Mouse (Mus musculus) lung, adult 2 months (tissue): Measurements from ENCODE around the gene Dao. TPM values are rescaled to one million over a fixed set of nuclear protein-coding genes. Genes with fewer than 3 reads are reported as not detected.

Experiments
- DNase-seq: peaks from one replicate; pipeline ENCODE4 v3.0.0; 2022
- H3K4me1 ChIP-seq: fragments of 200-500 bp; 2 replicates; pipeline ENCODE4 v1.6.1; 2011; ENCODE audit warnings: low read length; ENCODE audit not compliant: control insufficient read depth, insufficient read depth
- H3K4me3 ChIP-seq: fragments of 200-500 bp; replicated peaks from 2 replicates; pipeline ENCODE3; 2011; ENCODE audit warnings: low read depth, mild to moderate bottlenecking, control low read depth, low read length; ENCODE audit errors: extremely low read depth
- CTCF ChIP-seq: fragments of 200-500 bp; IDR thresholded peaks from 2 replicates; pipeline ENCODE4 v1.5.1; 2011; ENCODE audit warnings: mild to moderate bottlenecking, low read length, control low read depth; ENCODE audit not compliant: insufficient read depth
- POLR2A ChIP-seq: fragments of 200-500 bp; IDR thresholded peaks from 2 replicates; pipeline ENCODE4 v1.6.1; 2011; ENCODE audit warnings: low read depth, mild to moderate bottlenecking, control low read depth, low read length, borderline replicate concordance; ENCODE audit errors: extremely low read depth
- WGBS: fragments of 180-500 bp; shearing (Covaris S2); methylation state at CpG from one replicate; pipeline ENCODE4 v1.1.7; 2018; 5-methylcytosine and 5-hydroxymethylcytosine counted together
- polyA plus RNA-seq: library from polyadenylated mRNA; depleted of rRNA; stranded (reverse); fragments of >200 nt; gene quantifications from 2 replicates; pipeline ENCODE4 v1.2.3, GENCODE M21; 2012; rRNA removed

The Dao gene
- polyA plus RNA-seq: 0.05 and 0.17 TPM in 2 replicates

GRCm38 (mm10) chr5:114003542-114003941 is at the start of gene Dao:
Gene Dao (plus strand): TSS chr5:114003703.
- 74% methylated on average over 3 of the region's 5 CpGs for WGBS
- Histone ChIP-seq H3K4me3 (no peak within 1 kb of the TSS), H3K4me1 (peaks cover 2% of the 10 kb centered on the region; the same call in 1 of the 2 replicates)
- TF ChIP-seq POLR2A: no peak
- TF ChIP-seq CTCF: no peak
- DNase-seq: no peak

GRCm38 (mm10) chr5:113954421-113954820 is 49.1 kb upstream of the Dao start:
- 7% methylated on average over 7 of the region's 7 CpGs for WGBS
- TF ChIP-seq POLR2A (no peak), CTCF (peak; percentile 87)
- Histone ChIP-seq H3K4me3 (no peak overlapping the region), H3K4me1 (peaks cover 26% of the 10 kb centered on the region)
- DNase-seq: peak; percentile 79

- TF ChIP-seq POLR2A: no peak
- no peak for TF ChIP-seq CTCF
- no peak for DNase-seq
- WGBS: 72% methylated on average over 5 of the region's 5 CpGs
- Histone ChIP-seq H3K4me1 (peaks cover 22% of the 10 kb centered on the region), H3K4me3 (no peak overlapping the region)
These were observed 48.2 kb upstream of the Dao start for GRCm38 (mm10) chr5:113955281-113955680.

- no peak overlapping the region for H3K4me3 ChIP-seq
- TF ChIP-seq POLR2A (no peak), CTCF (no peak)
- 82% methylated on average over 8 of the region's 8 CpGs for WGBS
- H3K4me1 ChIP-seq: peaks cover 18% of the 10 kb centered on the region
- DNase-seq: no peak
These were observed 47.8 kb upstream of the Dao start for GRCm38 (mm10) chr5:113955691-113956090.

GRCm38 (mm10) chr5:113956510-113956909 is 47.0 kb upstream of the Dao start:
- TF ChIP-seq CTCF: peak; percentile 91
- TF ChIP-seq POLR2A: no peak
- WGBS: 5% methylated on average over 4 of the region's 4 CpGs
- Histone ChIP-seq H3K4me1 (peaks cover 12% of the 10 kb centered on the region), H3K4me3 (no peak overlapping the region)
- DNase-seq: peak; percentile 91

GRCm38 (mm10) chr5:113959039-113959438 is 44.5 kb upstream of the Dao start:
- Histone ChIP-seq H3K4me1 (peaks cover 3% of the 10 kb centered on the region), H3K4me3 (no peak overlapping the region)
- no peak for DNase-seq
- TF ChIP-seq CTCF (no peak), POLR2A (no peak)
- 46% methylated on average over 6 of the region's 6 CpGs for WGBS

- Histone ChIP-seq H3K4me1 (no peaks in the 10 kb centered on the region), H3K4me3 (no peak overlapping the region)
- DNase-seq: no peak
- WGBS: 81% methylated on average over 8 of the region's 8 CpGs
- TF ChIP-seq CTCF (no peak), POLR2A (no peak)
These were observed 43.1 kb upstream of the Dao start for GRCm38 (mm10) chr5:113960416-113960815.

- no peaks in the 10 kb centered on the region for H3K4me1 ChIP-seq
- no peak for TF ChIP-seq CTCF
- TF ChIP-seq POLR2A: no peak
- no peak for DNase-seq
- H3K4me3 ChIP-seq: no peak overlapping the region
- 66% methylated on average over 7 of the region's 7 CpGs for WGBS
These were observed 41.7 kb upstream of the Dao start for GRCm38 (mm10) chr5:113961776-113962175.

GRCm38 (mm10) chr5:113964972-113965371 is 38.5 kb upstream of the Dao start:
- TF ChIP-seq POLR2A (no peak), CTCF (no peak)
- H3K4me1 ChIP-seq: no peaks in the 10 kb centered on the region; the same call in 1 of the 2 replicates
- no peak overlapping the region for H3K4me3 ChIP-seq
- DNase-seq: no peak
- WGBS: 82% methylated on average over 14 of the region's 14 CpGs

- no peak for DNase-seq
- 94% methylated on average over 7 of the region's 7 CpGs for WGBS
- TF ChIP-seq POLR2A (no peak), CTCF (no peak)
- no peaks in the 10 kb centered on the region; the same call in 1 of the 2 replicates for H3K4me1 ChIP-seq
- no peak overlapping the region for H3K4me3 ChIP-seq
These were observed 37.8 kb upstream of the Dao start for GRCm38 (mm10) chr5:113965659-113966185.

GRCm38 (mm10) chr5:113966452-113967150 is 36.9 kb upstream of the Dao start:
- no peak for DNase-seq
- WGBS: 71% methylated on average over 13 of the region's 13 CpGs
- Histone ChIP-seq H3K4me1 (no peaks in the 10 kb centered on the region; the same call in 1 of the 2 replicates), H3K4me3 (no peak overlapping the region)
- TF ChIP-seq CTCF: no peak
- no peak for TF ChIP-seq POLR2A
